Mouse (Mus musculus): ENCODE results near the gene Usp45. TPM values are rescaled to one million over a fixed set of nuclear protein-coding genes. Genes with fewer than 3 reads are reported as not detected.
"Not testable (repeated sequence)": the region's sequence is repeated elsewhere in the genome, so short reads cannot be mapped to it uniquely, and the experiment has no call there.

Usp45 gene
- polyA plus RNA-seq (2015; fragmentation: Nextera tagmentation; extraction: Ambion mirVana): 6.8 and 9.9 TPM in 2 replicates

DNA sequence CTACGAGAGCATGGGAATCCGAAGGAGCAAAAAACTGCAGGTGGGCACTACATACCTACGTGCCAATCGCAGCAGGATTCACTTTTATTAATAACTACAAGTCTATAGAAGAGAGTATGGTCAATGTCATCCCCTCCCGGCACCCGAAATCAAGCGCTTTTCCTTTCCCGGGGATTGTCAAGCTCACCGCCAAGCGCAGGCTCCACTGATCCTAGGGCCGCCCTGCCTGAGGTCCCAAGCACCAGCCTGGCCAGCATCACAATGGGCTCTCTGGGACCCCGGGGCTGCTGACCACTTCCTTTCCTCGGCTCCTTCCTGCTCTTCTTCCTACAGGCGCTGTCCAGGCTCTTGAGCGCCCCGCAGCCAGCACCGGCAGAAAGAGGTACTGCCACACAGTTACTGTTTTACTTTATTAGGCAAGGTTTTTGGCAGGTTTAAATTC is at the start of gene Usp45, which contains the start of gene Tstd3:
TSS of gene Usp45 (plus strand) at position 294 of the 442 bp plus-strand sequence.
TSS of gene Tstd3 (minus strand) at position 350 of the 442 bp plus-strand sequence.
- ATAC-seq (replicated peaks; ENCODE audit: low FRiP score): peak; percentile 98
- Histone ChIP-seq H3K4me1 (peaks cover 5% of the 10 kb centered on the region; the same call in 1 of the 2 replicates), H3K4me2 (peak within 1 kb of the TSS; percentile 82), H3K9ac (peak within 1 kb of the TSS; percentile 52), H3K27me3 (no peaks in the 10 kb centered on the region), H3K36me3 (no peaks in the 10 kb centered on the region), H3K4me3 (replicated peaks) (peak within 1 kb of the TSS; percentile 68), H3K9me3 (replicated peaks) (no peaks in the 10 kb centered on the region), H3K27ac (no peak within 1 kb of the TSS)
- WGBS: under 1% methylated on average over 17 of the region's 17 CpGs

GRCm38 (mm10) chr4:21722752-21723334 is 44.1 kb upstream of the Usp45 start:
- WGBS: 57% methylated on average over 7 of the region's 7 CpGs
- no peaks in the 10 kb centered on the region for H3K36me3 ChIP-seq
- ATAC-seq (replicated peaks; ENCODE audit: low FRiP score): no peak

GRCm38 (mm10) chr4:21726912-21727614 is 39.9 kb upstream of the Usp45 start:
- no peaks in the 10 kb centered on the region for H3K36me3 ChIP-seq
- no peaks in the 10 kb centered on the region for H3K9me3 ChIP-seq (replicated peaks)
- peak overlapping the region; percentile 75; the same call in 1 of the 2 replicates for H3K27ac ChIP-seq
- 0 out of 2 replicates have a peak, but pooled peaks cover 3% of the 10 kb centered on the region for H3K27me3 ChIP-seq
- H3K4me1 ChIP-seq: peaks cover 7% of the 10 kb centered on the region
- 1% methylated on average over 22 of the region's 22 CpGs for WGBS
- ATAC-seq (replicated peaks; ENCODE audit: low FRiP score): peak; percentile 61
- H3K4me2 ChIP-seq: peak overlapping the region; percentile 68
- H3K4me3 ChIP-seq (replicated peaks): peak overlapping the region; percentile 65
- H3K9ac ChIP-seq: peak overlapping the region; percentile 67; the same call in 1 of the 2 replicates

More at GRCm38 (mm10) chr4:21722752-21723334, 44.1 kb upstream of the Usp45 start:
- Histone ChIP-seq H3K27me3 (0 out of 2 replicates have a peak, but pooled peaks cover 3% of the 10 kb centered on the region), H3K9me3 (replicated peaks) (no peaks in the 10 kb centered on the region), H3K4me2 (no peak overlapping the region), H3K4me1 (no peaks in the 10 kb centered on the region), H3K9ac (no peak overlapping the region), H3K4me3 (replicated peaks) (no peak overlapping the region), H3K27ac (no peak overlapping the region)

DNA sequence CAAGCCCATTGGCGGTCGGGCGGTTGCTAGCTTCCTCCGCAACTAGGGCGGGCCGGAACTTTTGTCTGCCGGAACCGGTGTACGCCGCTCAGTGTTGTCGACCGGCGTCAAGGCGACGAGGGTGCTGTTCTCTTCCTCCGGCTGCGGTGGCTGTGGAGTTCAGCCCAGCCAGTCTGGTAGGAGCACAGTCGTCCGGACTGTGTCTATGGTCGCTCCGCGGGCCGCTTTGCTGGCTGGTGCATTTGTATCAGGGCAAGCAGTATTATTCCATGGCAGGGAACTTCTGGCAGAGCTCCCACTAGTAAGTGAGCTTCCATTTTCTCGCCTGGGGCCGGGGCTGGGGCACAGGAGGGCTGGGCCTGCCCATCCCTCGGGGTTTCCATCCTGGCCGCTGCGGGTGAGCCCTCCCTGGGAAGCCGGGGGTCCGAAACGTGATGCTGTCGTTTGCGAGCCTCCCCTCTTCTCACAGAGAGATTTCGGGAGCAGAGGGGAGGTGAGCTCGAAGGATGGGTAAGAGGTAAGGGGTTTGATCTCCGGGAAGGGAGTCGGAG is 39.3 kb upstream of the Usp45 start, which contains the start of gene Ccnc:
TSS of gene Ccnc (plus strand) at position 87 of the 551 bp plus-strand sequence.
- Histone ChIP-seq H3K27ac (peak within 1 kb of the TSS; percentile 75), H3K4me3 (replicated peaks) (peak within 1 kb of the TSS; percentile 65), H3K4me2 (peak within 1 kb of the TSS; percentile 68), H3K9me3 (replicated peaks) (no peaks in the 10 kb centered on the region), H3K9ac (peak within 1 kb of the TSS; percentile 67), H3K27me3 (0 out of 2 replicates have a peak, but pooled peaks cover 3% of the 10 kb centered on the region), H3K4me1 (peaks cover 7% of the 10 kb centered on the region), H3K36me3 (peaks cover under 1% of the 10 kb centered on the region)
- ATAC-seq (replicated peaks; ENCODE audit: low FRiP score): peak; percentile 99
- WGBS: under 1% methylated on average over 37 of the region's 37 CpGs

DNA sequence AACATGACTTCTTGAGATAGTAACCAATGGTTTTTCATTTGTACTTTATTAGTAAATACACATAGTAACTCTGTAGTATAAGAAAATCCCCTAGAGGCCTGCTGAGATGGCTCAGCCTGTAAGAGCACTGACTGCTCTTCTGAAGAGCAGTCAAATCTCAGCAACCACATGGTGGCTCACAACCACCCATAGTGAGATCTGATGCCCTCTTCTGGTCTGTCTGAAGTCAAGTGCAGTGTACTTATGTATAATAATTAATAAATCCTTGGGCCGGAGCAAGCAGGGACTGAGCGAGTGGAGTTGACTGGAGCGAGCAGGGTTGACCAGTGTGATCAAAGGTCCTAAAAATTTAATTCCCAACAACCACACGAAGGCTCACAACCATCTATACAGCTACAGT is 27.8 kb upstream of the Usp45 start:
- no peaks in the 10 kb centered on the region for H3K4me1 ChIP-seq
- H3K4me3 ChIP-seq (replicated peaks): no peak overlapping the region
- ATAC-seq (replicated peaks; ENCODE audit: low FRiP score): no peak
- no peak overlapping the region for H3K9ac ChIP-seq
- WGBS: 85% methylated on average over 4 of the region's 4 CpGs
- no peak overlapping the region for H3K4me2 ChIP-seq
- H3K36me3 ChIP-seq: peaks cover 44% of the 10 kb centered on the region
- H3K27ac ChIP-seq: no peak overlapping the region
- no peaks in the 10 kb centered on the region for H3K27me3 ChIP-seq
- no peaks in the 10 kb centered on the region for H3K9me3 ChIP-seq (replicated peaks)

- H3K36me3 ChIP-seq: peaks cover 29% of the 10 kb centered on the region
- not testable (repeated sequence) for H3K4me2 ChIP-seq; H3K9me3 ChIP-seq (replicated peaks); H3K4me1 ChIP-seq; H3K27ac ChIP-seq; H3K27me3 ChIP-seq; H3K9ac ChIP-seq; H3K4me3 ChIP-seq (replicated peaks); ATAC-seq (replicated peaks; ENCODE audit: low FRiP score)
- 95% methylated on average over 8 of the region's 8 CpGs for WGBS
These were observed 22.8 kb upstream of the Usp45 start for GRCm38 (mm10) chr4:21744142-21744541.

- no peak overlapping the region for H3K9ac ChIP-seq
- ATAC-seq (replicated peaks; ENCODE audit: low FRiP score): no peak
- H3K4me1 ChIP-seq: no peaks in the 10 kb centered on the region
- H3K9me3 ChIP-seq (replicated peaks): no peaks in the 10 kb centered on the region
- no peaks in the 10 kb centered on the region for H3K27me3 ChIP-seq
- peaks cover 27% of the 10 kb centered on the region for H3K36me3 ChIP-seq
- 55% methylated on average over 5 of the region's 5 CpGs for WGBS
- no peak overlapping the region for H3K27ac ChIP-seq
- H3K4me2 ChIP-seq: no peak overlapping the region
- no peak overlapping the region for H3K4me3 ChIP-seq (replicated peaks)
These were observed 21.2 kb upstream of the Usp45 start for GRCm38 (mm10) chr4:21745723-21746122.

GRCm38 (mm10) chr4:21755123-21755789 is 11.7 kb upstream of the Usp45 start:
- no peaks in the 10 kb centered on the region for H3K27me3 ChIP-seq
- no peaks in the 10 kb centered on the region for H3K9me3 ChIP-seq (replicated peaks)
- no peak overlapping the region for H3K4me3 ChIP-seq (replicated peaks)
- H3K9ac ChIP-seq: no peak overlapping the region
- no peak overlapping the region for H3K27ac ChIP-seq
- H3K4me1 ChIP-seq: no peaks in the 10 kb centered on the region
- no peak overlapping the region for H3K4me2 ChIP-seq
- peaks cover 27% of the 10 kb centered on the region for H3K36me3 ChIP-seq
- no peak for ATAC-seq (replicated peaks; ENCODE audit: low FRiP score)
- WGBS: 74% methylated on average over 4 of the region's 4 CpGs

DNA sequence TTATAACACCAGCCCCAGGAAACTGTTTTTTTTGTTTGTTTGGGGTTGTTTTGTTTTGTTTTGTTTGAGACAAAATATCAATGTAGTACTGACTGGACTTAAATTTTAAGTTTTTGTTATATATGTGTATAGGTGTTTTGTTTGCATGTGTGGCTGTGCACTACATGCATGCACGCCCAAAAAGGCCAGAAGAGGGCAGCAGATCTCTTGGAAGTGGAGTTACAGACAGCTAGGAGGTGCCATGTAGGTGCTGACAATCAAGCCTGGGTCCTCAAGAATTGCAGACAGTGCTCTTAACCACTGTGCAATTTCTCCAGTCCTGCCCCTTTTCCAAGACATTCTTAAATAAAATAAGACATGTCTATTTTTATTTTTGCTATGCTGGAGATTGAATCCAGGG is 8.1 kb upstream of the Usp45 start:
- Histone ChIP-seq H3K4me1 (no peaks in the 10 kb centered on the region), H3K27me3 (no peaks in the 10 kb centered on the region), H3K36me3 (peaks cover 19% of the 10 kb centered on the region), H3K9me3 (replicated peaks) (no peaks in the 10 kb centered on the region), H3K27ac (no peak overlapping the region), H3K4me2 (no peak overlapping the region), H3K4me3 (replicated peaks) (no peak overlapping the region), H3K9ac (no peak overlapping the region)
- 64% methylated on average over 1 of the region's 1 CpGs for WGBS
- ATAC-seq (replicated peaks; ENCODE audit: low FRiP score): no peak

DNA sequence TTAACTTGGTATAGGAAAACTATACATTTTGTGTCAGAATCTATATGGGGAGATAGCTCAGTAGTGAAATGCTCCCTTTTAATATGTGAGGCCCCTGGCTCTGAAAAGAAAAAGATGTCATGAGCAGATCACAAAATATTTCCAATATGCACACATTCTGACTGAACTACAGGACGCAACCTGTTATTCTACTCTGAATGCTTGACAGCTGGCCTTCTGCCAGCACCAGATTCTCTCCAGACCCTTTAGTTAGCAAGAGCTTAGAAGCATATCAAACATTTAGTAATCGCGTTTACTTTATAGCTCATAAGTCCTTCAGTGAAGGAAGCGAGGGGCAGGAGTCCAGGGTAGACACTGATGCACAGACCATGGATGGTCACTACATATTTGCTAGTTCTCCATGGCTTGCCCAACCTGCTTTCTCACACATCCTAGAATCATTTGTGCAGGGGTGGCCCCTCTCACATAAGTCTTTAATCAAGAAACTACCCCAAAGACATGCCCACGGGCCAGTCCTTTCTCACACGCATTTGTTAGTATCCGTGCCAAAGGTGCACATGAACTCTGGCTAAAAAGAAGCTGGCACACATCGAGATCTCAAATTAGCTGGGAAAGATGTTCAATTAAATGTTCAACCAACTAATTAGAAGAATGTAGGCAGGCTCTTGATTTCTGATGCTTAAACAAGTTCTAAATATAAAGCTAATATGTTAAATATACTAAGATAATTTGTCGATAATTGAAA is 5.4 kb upstream of the Usp45 start:
- no peak overlapping the region for H3K4me2 ChIP-seq
- peaks cover 19% of the 10 kb centered on the region for H3K36me3 ChIP-seq
- no peaks in the 10 kb centered on the region for H3K27me3 ChIP-seq
- whole genome bisulfite sequencing: 85% methylated on average over 9 of the region's 9 CpGs
- H3K27ac ChIP-seq: no peak overlapping the region
- no peaks in the 10 kb centered on the region for H3K9me3 ChIP-seq (replicated peaks)
- H3K4me3 ChIP-seq (replicated peaks): no peak overlapping the region
- H3K4me1 ChIP-seq: peaks cover 4% of the 10 kb centered on the region; the same call in 1 of the 2 replicates
- H3K9ac ChIP-seq: no peak overlapping the region
- ATAC-seq (replicated peaks; ENCODE audit: low FRiP score): no peak

DNA sequence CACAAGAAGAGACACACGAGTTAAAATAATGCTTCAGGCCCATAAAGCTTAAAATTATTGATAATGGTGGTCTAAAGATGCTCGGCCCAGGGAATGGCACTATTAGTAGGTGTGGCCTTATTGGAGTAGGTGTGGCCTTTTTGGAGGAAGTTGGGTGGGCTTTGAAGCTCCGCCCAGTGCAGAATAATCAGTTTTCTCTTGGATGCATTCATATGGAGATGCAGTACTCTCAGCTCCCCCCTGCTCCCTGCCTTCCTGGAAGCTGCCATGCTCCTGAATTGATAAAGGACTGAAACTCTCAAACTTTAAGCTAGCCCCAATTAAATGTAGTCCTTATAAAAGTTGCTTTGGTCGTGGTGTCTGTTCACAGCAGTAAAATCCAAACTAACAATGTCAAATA is 3.1 kb upstream of the Usp45 start:
- no peak overlapping the region for H3K4me3 ChIP-seq (replicated peaks)
- no peak overlapping the region for H3K4me2 ChIP-seq
- H3K9ac ChIP-seq: no peak overlapping the region
- ATAC-seq (replicated peaks; ENCODE audit: low FRiP score): no peak
- H3K9me3 ChIP-seq (replicated peaks): no peaks in the 10 kb centered on the region
- H3K27ac ChIP-seq: no peak overlapping the region
- 80% methylated on average over 4 of the region's 4 CpGs for WGBS
- H3K4me1 ChIP-seq: peaks cover 5% of the 10 kb centered on the region; the same call in 1 of the 2 replicates
- peaks cover 8% of the 10 kb centered on the region for H3K36me3 ChIP-seq
- no peaks in the 10 kb centered on the region for H3K27me3 ChIP-seq

All from kidney, embryonic 15.5 days (tissue).